Mouse (Mus musculus) testis, adult 2 months (tissue): ENCODE measurements around the gene Arntl2.

Source experiments
- CTCF ChIP-seq: fragments of 200-500 bp; IDR thresholded peaks from 2 replicates; pipeline ENCODE4 v1.5.1; 2012; ENCODE audit warnings: low read depth, mild to moderate bottlenecking, inconsistent platforms, low read length, moderate library complexity; ENCODE audit not compliant: control insufficient read depth, insufficient read depth, insufficient replicate concordance
- POLR2A ChIP-seq: fragments of 200-500 bp; IDR thresholded peaks from 2 replicates; pipeline ENCODE4 v1.6.1; 2012; ENCODE audit warnings: low read depth, mild to moderate bottlenecking, inconsistent platforms, low read length, moderate library complexity; ENCODE audit not compliant: control insufficient read depth

DNA sequence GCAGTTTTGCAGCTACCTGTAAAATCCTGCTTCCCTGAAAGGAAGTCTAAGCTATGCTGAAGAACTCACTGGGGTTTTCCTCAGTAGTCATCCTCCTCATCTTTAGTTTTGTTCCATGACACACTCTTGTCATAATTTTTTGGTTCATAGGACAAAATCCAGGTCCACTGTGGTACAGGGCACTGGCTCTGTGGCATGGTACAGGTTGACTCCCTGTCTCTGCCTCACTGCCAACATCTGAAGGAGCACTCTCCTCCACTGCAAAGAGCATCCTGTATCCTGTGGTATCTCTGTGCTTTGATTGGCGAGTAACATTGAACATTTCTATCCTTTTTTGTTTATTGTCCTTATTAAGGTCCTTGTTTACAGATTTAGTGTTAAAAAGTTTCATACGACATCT is 43.7 kb upstream of the Arntl2 start:
- TF ChIP-seq CTCF, result no peak
- no peak for TF ChIP-seq POLR2A
